Mouse (Mus musculus): ENCODE measurements around the gene Cntln. TPM values are rescaled to one million over a fixed set of nuclear protein-coding genes. Genes with fewer than 3 reads are reported as not detected.

Gene Cntln
- total and polyA plus RNA-seq, 2 experiments from 2014 or later: 3.2 to 16.1 TPM

- WGBS: 80% methylated on average over 10 of the region's 10 CpGs
- no peaks in the 10 kb centered on the region for H3K36me3 ChIP-seq (replicated peaks; ENCODE audit: control insufficient read depth, insufficient read depth, low read length)
- TF ChIP-seq CTCF (IDR thresholded peaks at IDR 0.05; ENCODE audit: low read depth) (no peak), EP300 (IDR thresholded peaks at IDR 0.05; ENCODE audit: low read depth) (no peak)
Measured at GRCm38 (mm10) chr4:84995520-84996348, 111.6 kb downstream of the Cntln start.

GRCm38 (mm10) chr4:85005581-85005980 lies 121.5 kb downstream of the Cntln start:
- 0 out of 2 replicates have a peak, but pooled peaks cover 3% of the 10 kb centered on the region for H3K36me3 ChIP-seq (replicated peaks; ENCODE audit: control insufficient read depth, insufficient read depth, low read length)
- no peaks in the 10 kb centered on the region for H3K27me3 ChIP-seq (ENCODE audit: control insufficient read depth, insufficient read depth, low read length)
- no peak overlapping the region for H3K4me2 ChIP-seq (ENCODE audit: low read depth, low read length)
- no peaks in the 10 kb centered on the region for H3K4me1 ChIP-seq (ENCODE audit: control insufficient read depth, insufficient read depth)
- 73% methylated on average over 6 of the region's 6 CpGs for WGBS
- no peak overlapping the region for H3K4me3 ChIP-seq (ENCODE audit: low read depth, low read length)
- no peak overlapping the region for H3K9ac ChIP-seq (replicated peaks; ENCODE audit: low read depth, low read length)
- no peak for DNase-seq (ENCODE audit: low spot score)
- no peaks in the 10 kb centered on the region for H3K9me3 ChIP-seq (replicated peaks; ENCODE audit: control insufficient read depth, low read length)
- no peak for ATAC-seq (ENCODE audit: insufficient read depth, low read depth)
- no peak overlapping the region for H3K27ac ChIP-seq (ENCODE audit: low read depth)
- no peak for TF ChIP-seq EP300 (IDR thresholded peaks at IDR 0.05; ENCODE audit: low read depth)
- TF ChIP-seq CTCF (IDR thresholded peaks at IDR 0.05; ENCODE audit: low read depth): no peak

More at GRCm38 (mm10) chr4:84995520-84996348, 111.6 kb downstream of the Cntln start:
- no peak overlapping the region for H3K27ac ChIP-seq (ENCODE audit: low read depth)
- ATAC-seq (ENCODE audit: insufficient read depth, low read depth) (no peak), DNase-seq (ENCODE audit: low spot score) (no peak)
- no peak overlapping the region for H3K9ac ChIP-seq (replicated peaks; ENCODE audit: low read depth, low read length)
- no peaks in the 10 kb centered on the region for H3K4me1 ChIP-seq (ENCODE audit: control insufficient read depth, insufficient read depth)
- no peak overlapping the region for H3K4me2 ChIP-seq (ENCODE audit: low read depth, low read length)
- H3K4me3 ChIP-seq (ENCODE audit: low read depth, low read length): no peak overlapping the region
- H3K9me3 ChIP-seq (replicated peaks; ENCODE audit: control insufficient read depth, low read length): no peaks in the 10 kb centered on the region
- H3K27me3 ChIP-seq (ENCODE audit: control insufficient read depth, insufficient read depth, low read length): no peaks in the 10 kb centered on the region

GRCm38 (mm10) chr4:85006789-85007188 lies 122.7 kb downstream of the Cntln start:
- TF ChIP-seq EP300 (IDR thresholded peaks at IDR 0.05; ENCODE audit: low read depth): no peak
- no peak for TF ChIP-seq CTCF (IDR thresholded peaks at IDR 0.05; ENCODE audit: low read depth)
- no peaks in the 10 kb centered on the region for H3K9me3 ChIP-seq (replicated peaks; ENCODE audit: control insufficient read depth, low read length)
- DNase-seq (ENCODE audit: low spot score) (no peak), ATAC-seq (ENCODE audit: insufficient read depth, low read depth) (no peak)
- H3K36me3 ChIP-seq (replicated peaks; ENCODE audit: control insufficient read depth, insufficient read depth, low read length): 0 out of 2 replicates have a peak, but pooled peaks cover 3% of the 10 kb centered on the region
- H3K27me3 ChIP-seq (ENCODE audit: control insufficient read depth, insufficient read depth, low read length): no peaks in the 10 kb centered on the region
- WGBS: 80% methylated on average over 3 of the region's 3 CpGs
- no peak overlapping the region for H3K27ac ChIP-seq (ENCODE audit: low read depth)
- H3K4me3 ChIP-seq (ENCODE audit: low read depth, low read length): no peak overlapping the region
- no peak overlapping the region for H3K4me2 ChIP-seq (ENCODE audit: low read depth, low read length)
- no peak overlapping the region for H3K9ac ChIP-seq (replicated peaks; ENCODE audit: low read depth, low read length)
- no peaks in the 10 kb centered on the region for H3K4me1 ChIP-seq (ENCODE audit: control insufficient read depth, insufficient read depth)

GRCm38 (mm10) chr4:85010846-85011245 lies 126.7 kb downstream of the Cntln start:
- 0 out of 2 replicates have a peak, but pooled peaks cover 3% of the 10 kb centered on the region for H3K36me3 ChIP-seq (replicated peaks; ENCODE audit: control insufficient read depth, insufficient read depth, low read length)
- H3K9me3 ChIP-seq (replicated peaks; ENCODE audit: control insufficient read depth, low read length): no peaks in the 10 kb centered on the region
- H3K9ac ChIP-seq (replicated peaks; ENCODE audit: low read depth, low read length): no peak overlapping the region
- H3K4me3 ChIP-seq (ENCODE audit: low read depth, low read length): no peak overlapping the region
- no peak overlapping the region for H3K27ac ChIP-seq (ENCODE audit: low read depth)
- ATAC-seq (ENCODE audit: insufficient read depth, low read depth) (no peak), DNase-seq (ENCODE audit: low spot score) (no peak)
- no peak overlapping the region for H3K4me2 ChIP-seq (ENCODE audit: low read depth, low read length)
- no peaks in the 10 kb centered on the region for H3K4me1 ChIP-seq (ENCODE audit: control insufficient read depth, insufficient read depth)
- H3K27me3 ChIP-seq (ENCODE audit: control insufficient read depth, insufficient read depth, low read length): no peaks in the 10 kb centered on the region
- TF ChIP-seq EP300 (IDR thresholded peaks at IDR 0.05; ENCODE audit: low read depth) (no peak), CTCF (IDR thresholded peaks at IDR 0.05; ENCODE audit: low read depth) (no peak)

- TF ChIP-seq EP300 (IDR thresholded peaks at IDR 0.05; ENCODE audit: low read depth) (no peak), CTCF (IDR thresholded peaks at IDR 0.05; ENCODE audit: low read depth) (no peak)
- 60% methylated on average over 2 of the region's 2 CpGs for WGBS
- Histone ChIP-seq H3K27ac (ENCODE audit: low read depth) (no peak overlapping the region), H3K4me1 (ENCODE audit: control insufficient read depth, insufficient read depth) (no peaks in the 10 kb centered on the region), H3K36me3 (replicated peaks; ENCODE audit: control insufficient read depth, insufficient read depth, low read length) (no peaks in the 10 kb centered on the region), H3K4me2 (ENCODE audit: low read depth, low read length) (no peak overlapping the region), H3K4me3 (ENCODE audit: low read depth, low read length) (no peak overlapping the region), H3K9me3 (replicated peaks; ENCODE audit: control insufficient read depth, low read length) (no peaks in the 10 kb centered on the region), H3K27me3 (ENCODE audit: control insufficient read depth, insufficient read depth, low read length) (no peaks in the 10 kb centered on the region), H3K9ac (replicated peaks; ENCODE audit: low read depth, low read length) (no peak overlapping the region)
- ATAC-seq (ENCODE audit: insufficient read depth, low read depth) (no peak), DNase-seq (ENCODE audit: low spot score) (no peak)
Measured at GRCm38 (mm10) chr4:85045748-85046147, 161.6 kb downstream of the Cntln start.

Data from heart, postnatal 0 days (tissue).